Mouse (Mus musculus) cerebellum, adult 18-20 months (tissue): Measurements from ENCODE around the gene Pithd1.

Experiments
- DNase-seq, 2 experiments: peaks; one replicate each; pipeline ENCODE4 v3.0.0; 2021

Pithd1 gene

GRCm38 (mm10) chr4:135926195-135926808, 60.8 kb downstream of the Pithd1 start:
- DNase-seq, result no peak
